Mouse (Mus musculus) G1E (cell line): ENCODE measurements around the gene Slc20a1. TPM values are rescaled to one million over a fixed set of nuclear protein-coding genes. Genes with fewer than 3 reads are reported as not detected.

Experiments
- ATAC-seq: 2 replicates; pipeline ENCODE4 v1.8.0; 2016; ENCODE audit warnings: mild to moderate bottlenecking; ENCODE audit not compliant: insufficient number of reproducible peaks, poor library complexity, low FRiP score, severe bottlenecking; ENCODE audit errors: extremely low read depth
- DNase-seq: peaks from one replicate; pipeline ENCODE4 v3.0.0; 2012; ENCODE audit warnings: low spot score
- H3K27me3 ChIP-seq: 2 replicates; pipeline ENCODE4 v1.6.1; 2012; ENCODE audit warnings: mild to moderate bottlenecking, low read length, inconsistent platforms; ENCODE audit not compliant: insufficient read depth
- H3K36me3 ChIP-seq: replicated peaks from 2 replicates; pipeline ENCODE3; 2012; ENCODE audit warnings: mild to moderate bottlenecking, inconsistent platforms
- H3K4me1 ChIP-seq: 2 replicates; pipeline ENCODE4 v1.6.1; 2012; ENCODE audit warnings: low read depth, low read length, inconsistent platforms, mixed read lengths; ENCODE audit not compliant: insufficient read depth
- H3K4me3 ChIP-seq: 2 replicates; pipeline ENCODE4 v1.5.1; 2012; ENCODE audit warnings: low read depth, mild to moderate bottlenecking, inconsistent platforms, low read length, moderate library complexity, mixed read lengths
- H3K9me3 ChIP-seq: replicated peaks from 2 replicates; pipeline ENCODE4 v1.6.1; 2012; ENCODE audit warnings: inconsistent platforms
- CTCF ChIP-seq: IDR thresholded peaks from 2 replicates; pipeline ENCODE4 v1.5.1; 2012; ENCODE audit warnings: low read depth, low read length, inconsistent platforms, mixed read lengths
- GATA1 ChIP-seq: IDR thresholded peaks from 2 replicates; pipeline ENCODE4 v1.6.1; 2012; ENCODE audit warnings: borderline replicate concordance, low read length, inconsistent platforms, mixed read lengths
- GATA2 ChIP-seq: IDR thresholded peaks from 2 replicates; pipeline ENCODE4 v1.6.1; 2012; ENCODE audit warnings: low read depth, low read length, inconsistent platforms, borderline replicate concordance
- POLR2AphosphoS5 ChIP-seq: IDR thresholded peaks from 2 replicates; pipeline ENCODE4 v1.6.1; 2012; ENCODE audit warnings: low read depth, low read length, inconsistent platforms; ENCODE audit not compliant: insufficient replicate concordance
- TAL1 ChIP-seq: conservative IDR thresholded peaks from 2 replicates; pipeline ENCODE4 v1.6.1; 2012; ENCODE audit warnings: low read depth, low read length, inconsistent platforms, mixed read lengths
- polyA plus RNA-seq: library from polyadenylated mRNA; stranded (reverse); fragments of >175 nt; gene quantifications from 2 replicates; pipeline ENCODE4 v1.2.3, GENCODE M21; 2012
- total RNA-seq, 2 experiments: library from RNA; stranded (forward) in 1 of 2; stranded (reverse) in 1 of 2; fragments of 200-1000 nt in 1 of 2; fragments of >200 nt in 1 of 2; fragmentation: Nextera tagmentation in 1 of 2; gene quantifications; 2 replicates each; pipeline ENCODE4 v1.2.3; 2014 to 2017

Gene Slc20a1
- total and polyA plus RNA-seq, 3 experiments = 31.6 to 88.4 (median 47.7) TPM

- ATAC-seq (no peak), DNase-seq (no peak)
- H3K27me3 ChIP-seq = peaks cover 35% of the 10 kb centered on the region
- no peaks in the 10 kb centered on the region for H3K4me1 ChIP-seq
- no peaks in the 10 kb centered on the region for H3K36me3 ChIP-seq
- H3K4me3 ChIP-seq = no peak overlapping the region
- H3K9me3 ChIP-seq = no peaks in the 10 kb centered on the region
- TF ChIP-seq TAL1 = no peak
- no peak for TF ChIP-seq GATA1
- no peak for TF ChIP-seq GATA2
- TF ChIP-seq POLR2AphosphoS5 = no peak
- no peak for TF ChIP-seq CTCF
Measured at GRCm38 (mm10) chr2:129166466-129167463, 31.8 kb upstream of the Slc20a1 start.

- DNase-seq (no peak), ATAC-seq (no peak)
- H3K9me3 ChIP-seq = no peaks in the 10 kb centered on the region
- H3K36me3 ChIP-seq = no peaks in the 10 kb centered on the region
- no peak for TF ChIP-seq CTCF
- TF ChIP-seq TAL1 = no peak
- TF ChIP-seq POLR2AphosphoS5 = no peak
- TF ChIP-seq GATA1 = no peak
- no peak for TF ChIP-seq GATA2
- H3K4me3 ChIP-seq = no peak overlapping the region
- peaks cover 14% of the 10 kb centered on the region for H3K27me3 ChIP-seq
- peaks cover 8% of the 10 kb centered on the region; the same call in 1 of the 2 replicates for H3K4me1 ChIP-seq
Measured at GRCm38 (mm10) chr2:129173386-129173785, 25.2 kb upstream of the Slc20a1 start.

- TF ChIP-seq GATA2 (no peak), CTCF (0 out of 2 replicates have a peak, but pooled peaks have one; percentile 4)
- peaks cover 19% of the 10 kb centered on the region for H3K27me3 ChIP-seq
- DNase-seq (no peak), ATAC-seq (no peak)
- H3K9me3 ChIP-seq = no peaks in the 10 kb centered on the region
- H3K36me3 ChIP-seq = no peaks in the 10 kb centered on the region
- H3K4me1 ChIP-seq = peaks cover 11% of the 10 kb centered on the region; the same call in 1 of the 2 replicates
- H3K4me3 ChIP-seq = no peak overlapping the region
Measured at GRCm38 (mm10) chr2:129174474-129174873, 24.1 kb upstream of the Slc20a1 start.

GRCm38 (mm10) chr2:129175636-129176035, 22.9 kb upstream of the Slc20a1 start:
- Histone ChIP-seq H3K27me3 (peaks cover 21% of the 10 kb centered on the region), H3K9me3 (no peaks in the 10 kb centered on the region), H3K4me3 (no peak overlapping the region), H3K4me1 (peaks cover 11% of the 10 kb centered on the region; the same call in 1 of the 2 replicates), H3K36me3 (no peaks in the 10 kb centered on the region)
- DNase-seq (no peak), ATAC-seq (no peak)
- no peak for TF ChIP-seq GATA1
- no peak for TF ChIP-seq TAL1

GRCm38 (mm10) chr2:129176676-129177420, 21.7 kb upstream of the Slc20a1 start:
- ATAC-seq (no peak), DNase-seq (no peak)
- H3K9me3 ChIP-seq = no peaks in the 10 kb centered on the region
- no peaks in the 10 kb centered on the region for H3K36me3 ChIP-seq
- peaks cover 21% of the 10 kb centered on the region for H3K27me3 ChIP-seq
- H3K4me1 ChIP-seq = peaks cover 15% of the 10 kb centered on the region; the same call in 1 of the 2 replicates
- no peak for TF ChIP-seq GATA2
- TF ChIP-seq POLR2AphosphoS5 = no peak
- no peak for TF ChIP-seq CTCF
- TF ChIP-seq TAL1 = no peak
- no peak for TF ChIP-seq GATA1
- H3K4me3 ChIP-seq = no peak overlapping the region

- no peak for DNase-seq
- Histone ChIP-seq H3K9me3 (no peaks in the 10 kb centered on the region), H3K4me1 (peaks cover 23% of the 10 kb centered on the region), H3K27me3 (peaks cover 21% of the 10 kb centered on the region), H3K4me3 (no peak overlapping the region), H3K36me3 (no peaks in the 10 kb centered on the region)
- ATAC-seq = no peak
- TF ChIP-seq TAL1 (no peak), POLR2AphosphoS5 (no peak), GATA2 (no peak), GATA1 (no peak), CTCF (no peak)
Measured at GRCm38 (mm10) chr2:129177661-129178060, 20.9 kb upstream of the Slc20a1 start.
